Mouse (Mus musculus) lung, embryonic 16.5 days (tissue): ENCODE data around the gene Dmac2. TPM values are rescaled to one million over a fixed set of nuclear protein-coding genes. Genes with fewer than 3 reads are reported as not detected.

ENCODE experiments used
- ATAC-seq: fragments of 200-750 bp; cut with Nextera tagmentation; 2 replicates; pipeline ENCODE4 v1.8.0; 2017; ENCODE audit warnings: low read depth, mild to moderate bottlenecking, moderate library complexity
- H3K27ac ChIP-seq: fragments of 300-500 bp; sonication (generic); 2 replicates; pipeline ENCODE4 v1.5.1; 2014; ENCODE audit warnings: mild to moderate bottlenecking, control low read depth, low read length
- H3K27me3 ChIP-seq: fragments of 300-500 bp; sonication (generic); 2 replicates; pipeline ENCODE4 v1.6.1; 2014; ENCODE audit warnings: low read depth, low read length, mixed read lengths; ENCODE audit not compliant: control insufficient read depth, insufficient read depth
- H3K36me3 ChIP-seq: fragments of 300-500 bp; sonication (generic); 2 replicates; pipeline ENCODE4 v1.6.1; 2014; ENCODE audit warnings: low read length; ENCODE audit not compliant: control insufficient read depth, insufficient read depth
- H3K4me1 ChIP-seq: fragments of 300-500 bp; sonication (generic); replicated peaks from 2 replicates; pipeline ENCODE4 v1.6.1; 2014; ENCODE audit warnings: low read length, mixed read lengths; ENCODE audit not compliant: control insufficient read depth, insufficient read depth
- H3K4me2 ChIP-seq: fragments of 300-500 bp; sonication (generic); 2 replicates; pipeline ENCODE4 v1.6.1; 2014; ENCODE audit warnings: low read depth, low read length, control low read depth
- H3K4me3 ChIP-seq: fragments of 300-500 bp; sonication (generic); 2 replicates; pipeline ENCODE4 v1.5.1; 2014; ENCODE audit warnings: mild to moderate bottlenecking, low read length, control low read depth
- H3K9ac ChIP-seq: fragments of 300-500 bp; sonication (generic); 2 replicates; pipeline ENCODE4 v1.6.1; 2014; ENCODE audit warnings: low read length, control low read depth
- H3K9me3 ChIP-seq: fragments of 300-500 bp; sonication (generic); 2 replicates; pipeline ENCODE4 v1.6.1; 2016; ENCODE audit warnings: low read length; ENCODE audit not compliant: control insufficient read depth
- WGBS: fragments of 180-500 bp; shearing (Covaris S2); extraction: QIAGEN DNeasy Blood & Tissue Kit; methylation state at CpG from one replicate; pipeline ENCODE4 v1.1.7; 2014; 5-methylcytosine and 5-hydroxymethylcytosine counted together
- polyA plus RNA-seq: library from polyadenylated mRNA; unstranded; fragments of >200 nt; fragmentation: Nextera tagmentation; extraction: Ambion mirVana; gene quantifications from 2 replicates; pipeline ENCODE4 v1.2.1, GENCODE M21; 2015

Gene Dmac2
- polyA plus RNA-seq, 1 experiment from 2014 or later: 34.5 TPM

DNA sequence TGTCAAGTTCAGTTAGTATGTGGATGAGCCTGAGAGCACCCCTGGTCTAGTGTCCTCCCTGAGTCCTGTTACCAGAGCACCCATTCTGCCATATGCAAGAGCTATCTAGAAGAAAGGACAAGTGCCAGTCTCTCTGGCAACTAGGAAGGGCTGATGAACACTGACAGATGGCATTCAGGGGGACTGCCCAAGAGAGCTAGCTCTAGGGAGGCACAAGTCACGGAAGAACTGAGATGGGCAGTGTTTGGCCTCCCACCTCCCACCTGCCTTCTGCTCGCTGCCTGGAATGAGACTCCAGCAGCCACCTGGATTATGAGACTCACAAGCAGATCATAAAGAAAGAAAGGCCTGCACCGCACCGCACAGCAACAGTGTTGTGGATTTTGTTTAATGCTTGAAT lies 20.5 kb downstream of the Dmac2 start:
- Histone ChIP-seq H3K27ac (no peak overlapping the region), H3K4me2 (no peak overlapping the region), H3K36me3 (no peaks in the 10 kb centered on the region; the same call in 1 of the 2 replicates), H3K4me3 (no peak overlapping the region), H3K9ac (no peak overlapping the region), H3K4me1 (no peaks in the 10 kb centered on the region), H3K27me3 (no peaks in the 10 kb centered on the region), H3K9me3 (no peaks in the 10 kb centered on the region)
- 84% methylated on average over 4 of the region's 4 CpGs for WGBS
- ATAC-seq: no peak

DNA sequence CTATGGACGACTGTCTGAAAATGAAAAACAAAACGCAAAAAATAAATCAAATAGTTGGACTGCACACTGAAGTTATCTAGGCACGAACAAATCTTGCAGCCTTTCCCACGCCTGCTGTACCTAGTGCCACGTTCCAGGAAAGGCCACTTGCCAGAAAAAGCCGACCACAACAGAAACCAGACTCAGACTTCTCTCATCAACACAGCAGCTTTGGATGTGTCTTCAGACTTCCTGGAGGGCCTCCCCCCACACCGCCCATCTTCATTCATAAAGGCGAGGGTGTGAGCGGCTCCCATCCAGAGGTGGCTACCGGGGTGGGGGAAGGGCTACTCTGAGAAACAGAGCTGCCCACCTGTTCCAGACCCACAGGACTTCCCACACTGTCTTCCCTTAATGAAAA lies 24.9 kb downstream of the Dmac2 start:
- H3K9ac ChIP-seq: no peak overlapping the region
- no peaks in the 10 kb centered on the region for H3K9me3 ChIP-seq
- 70% methylated on average over 10 of the region's 10 CpGs for WGBS
- no peak for ATAC-seq
- H3K4me3 ChIP-seq: no peak overlapping the region
- no peaks in the 10 kb centered on the region for H3K4me1 ChIP-seq
- no peak overlapping the region for H3K4me2 ChIP-seq
- no peak overlapping the region for H3K27ac ChIP-seq
- H3K36me3 ChIP-seq: no peaks in the 10 kb centered on the region; the same call in 1 of the 2 replicates
- no peaks in the 10 kb centered on the region for H3K27me3 ChIP-seq

DNA sequence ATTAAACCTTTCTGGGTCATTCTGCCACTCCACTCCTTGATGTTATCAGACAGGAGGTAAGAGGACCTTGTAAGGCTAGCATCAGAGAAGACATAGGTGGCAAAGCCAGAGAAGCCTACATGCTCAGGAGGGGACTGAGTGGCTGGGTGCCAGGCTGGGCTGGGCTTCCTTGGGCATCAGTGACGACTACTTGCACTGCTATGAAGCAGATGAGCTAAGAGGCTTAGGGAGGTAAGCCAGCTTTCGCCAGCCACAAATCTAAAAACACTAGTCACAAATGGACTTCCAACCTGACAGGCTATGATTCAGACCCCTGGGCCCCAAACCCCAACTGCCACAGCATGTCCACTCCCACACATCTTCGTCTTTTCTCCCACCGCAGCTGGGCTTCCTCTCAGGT lies 25.4 kb downstream of the Dmac2 start:
- no peaks in the 10 kb centered on the region for H3K27me3 ChIP-seq
- H3K4me2 ChIP-seq: no peak overlapping the region
- H3K4me3 ChIP-seq: no peak overlapping the region
- H3K36me3 ChIP-seq: no peaks in the 10 kb centered on the region; the same call in 1 of the 2 replicates
- no peaks in the 10 kb centered on the region for H3K4me1 ChIP-seq
- no peak overlapping the region for H3K9ac ChIP-seq
- H3K9me3 ChIP-seq: no peaks in the 10 kb centered on the region
- WGBS: 81% methylated on average over 4 of the region's 4 CpGs
- no peak overlapping the region for H3K27ac ChIP-seq
- no peak for ATAC-seq

DNA sequence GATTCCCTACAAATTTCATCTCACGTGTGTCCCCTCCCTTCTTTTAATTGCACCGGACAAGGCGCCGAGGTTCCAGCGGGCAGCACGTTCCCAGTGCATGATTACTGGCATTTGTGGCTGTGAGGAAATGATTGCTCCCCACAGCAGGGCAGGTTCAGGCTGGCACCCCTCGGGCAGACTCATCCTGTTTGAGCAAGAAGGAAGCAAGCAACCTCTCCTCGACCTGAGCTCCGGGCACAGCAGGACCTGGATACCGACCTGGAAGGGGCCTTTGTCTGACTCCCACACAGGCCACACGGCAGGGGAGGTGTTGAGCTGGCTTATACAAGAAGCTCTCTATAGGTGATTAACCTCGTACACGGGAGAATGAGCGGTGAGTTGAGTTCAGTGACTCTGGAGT lies 25.9 kb downstream of the Dmac2 start:
- H3K9me3 ChIP-seq: no peaks in the 10 kb centered on the region
- 65% methylated on average over 14 of the region's 14 CpGs for WGBS
- no peaks in the 10 kb centered on the region for H3K4me1 ChIP-seq
- no peak overlapping the region for H3K4me2 ChIP-seq
- H3K4me3 ChIP-seq: no peak overlapping the region
- H3K36me3 ChIP-seq: no peaks in the 10 kb centered on the region; the same call in 1 of the 2 replicates
- no peak for ATAC-seq
- no peak overlapping the region for H3K27ac ChIP-seq
- H3K27me3 ChIP-seq: no peaks in the 10 kb centered on the region
- no peak overlapping the region for H3K9ac ChIP-seq

DNA sequence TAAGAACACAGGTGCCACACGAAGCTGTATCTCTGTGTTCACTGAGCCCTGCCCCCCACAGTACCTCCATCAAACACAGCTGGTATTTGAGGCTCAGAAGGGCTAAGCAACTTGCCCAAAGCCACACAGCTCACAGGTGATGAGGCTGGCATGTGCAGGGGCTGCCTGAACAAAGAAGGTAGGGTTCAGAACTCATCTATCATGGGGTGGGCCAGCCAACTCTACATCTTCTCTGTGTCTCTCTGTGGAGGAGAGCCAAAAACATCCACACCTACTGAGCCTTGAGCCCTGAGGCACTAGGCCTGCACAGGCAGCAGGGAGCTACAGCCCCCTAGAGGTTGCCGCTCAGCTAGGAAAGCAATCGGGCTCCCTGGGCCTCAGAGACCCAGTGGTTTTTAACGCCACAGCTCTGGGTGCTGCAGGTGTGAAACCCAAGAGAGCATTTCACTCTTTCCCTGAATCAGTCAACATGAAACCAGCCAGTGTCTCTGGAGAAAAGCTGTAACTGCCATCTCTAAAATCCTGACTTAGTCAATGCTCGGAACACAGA lies 28.4 kb downstream of the Dmac2 start:
- no peak overlapping the region for H3K27ac ChIP-seq
- H3K4me1 ChIP-seq: no peaks in the 10 kb centered on the region
- H3K9ac ChIP-seq: no peak overlapping the region
- H3K4me2 ChIP-seq: no peak overlapping the region
- H3K36me3 ChIP-seq: no peaks in the 10 kb centered on the region
- H3K27me3 ChIP-seq: no peaks in the 10 kb centered on the region
- 48% methylated on average over 5 of the region's 5 CpGs for WGBS
- H3K9me3 ChIP-seq: no peaks in the 10 kb centered on the region
- no peak overlapping the region for H3K4me3 ChIP-seq
- no peak for ATAC-seq

DNA sequence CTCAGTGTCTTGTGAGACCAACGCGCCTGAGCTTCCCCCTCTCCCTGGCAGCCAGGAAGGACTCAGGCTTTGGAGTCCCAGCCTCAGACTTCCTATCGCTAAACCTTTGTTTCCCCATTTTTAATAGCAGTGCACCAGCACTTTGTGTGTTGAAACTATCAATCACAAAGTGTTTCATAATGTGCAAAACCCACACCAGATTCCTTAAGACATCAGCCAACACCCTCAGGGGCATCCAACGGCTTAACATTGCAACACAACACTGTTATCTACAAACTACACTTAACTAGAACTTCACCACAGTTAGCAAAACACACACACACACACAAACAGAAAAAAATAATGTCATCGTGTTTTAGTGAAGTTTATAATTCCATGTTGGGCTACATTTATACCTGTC lies 30.6 kb downstream of the Dmac2 start:
- 67% methylated on average over 5 of the region's 5 CpGs for WGBS
- ATAC-seq: no peak
- no peak overlapping the region for H3K27ac ChIP-seq
- no peaks in the 10 kb centered on the region for H3K36me3 ChIP-seq
- H3K4me3 ChIP-seq: no peak overlapping the region
- no peaks in the 10 kb centered on the region for H3K9me3 ChIP-seq
- H3K27me3 ChIP-seq: no peaks in the 10 kb centered on the region
- H3K4me2 ChIP-seq: no peak overlapping the region
- no peak overlapping the region for H3K9ac ChIP-seq
- no peaks in the 10 kb centered on the region for H3K4me1 ChIP-seq

DNA sequence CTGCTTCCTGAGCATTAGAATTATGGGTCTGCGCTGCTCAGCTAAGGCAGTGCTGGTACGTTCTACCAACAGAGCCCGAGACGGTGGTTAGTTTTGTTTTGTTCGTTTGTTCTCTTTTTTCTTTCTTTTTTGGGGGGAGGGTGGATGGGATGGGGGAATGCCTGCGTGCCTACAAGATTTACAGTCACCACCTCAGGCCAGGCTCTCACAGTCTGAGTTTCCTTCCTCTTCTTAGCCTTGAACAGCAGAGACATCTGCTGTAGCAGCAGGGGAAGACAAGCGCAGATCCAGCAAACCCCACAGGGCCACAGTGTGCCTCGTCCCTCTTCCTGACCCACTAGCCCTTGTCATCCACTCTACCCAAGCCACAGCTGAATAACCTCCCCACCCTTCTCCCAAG lies 32.1 kb downstream of the Dmac2 start:
- H3K4me1 ChIP-seq: no peaks in the 10 kb centered on the region
- 85% methylated on average over 8 of the region's 8 CpGs for WGBS
- H3K4me3 ChIP-seq: no peak overlapping the region
- H3K27ac ChIP-seq: no peak overlapping the region
- H3K4me2 ChIP-seq: no peak overlapping the region
- H3K9ac ChIP-seq: no peak overlapping the region
- no peaks in the 10 kb centered on the region for H3K36me3 ChIP-seq
- no peaks in the 10 kb centered on the region for H3K27me3 ChIP-seq
- no peak for ATAC-seq
- H3K9me3 ChIP-seq: no peaks in the 10 kb centered on the region

DNA sequence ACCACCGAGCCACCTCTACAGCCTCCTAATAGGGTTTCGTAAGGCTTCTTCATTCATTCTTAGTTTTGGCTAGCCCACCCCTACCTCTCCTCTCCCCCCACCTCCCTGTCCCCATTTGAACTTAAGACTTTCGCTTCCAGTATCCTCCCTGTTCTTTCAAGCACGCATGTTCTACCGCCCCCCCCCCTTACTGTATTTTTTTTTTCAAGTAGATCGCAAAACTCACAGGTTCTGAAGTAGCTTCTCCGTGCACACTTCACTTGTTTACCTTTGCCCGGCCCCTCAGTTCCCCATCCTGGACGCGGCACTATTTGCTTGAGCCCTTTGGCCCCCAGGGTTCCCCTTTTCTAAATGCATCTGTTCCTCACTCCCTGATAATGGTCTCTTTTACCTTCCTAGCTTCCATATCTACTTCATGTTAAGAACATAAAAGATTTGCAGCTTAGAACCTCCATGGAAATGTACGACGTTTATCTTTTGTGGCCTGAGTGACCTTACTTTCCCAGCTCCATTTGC lies 33.1 kb downstream of the Dmac2 start:
- peaks cover 4% of the 10 kb centered on the region for H3K4me1 ChIP-seq
- no peak overlapping the region for H3K4me2 ChIP-seq
- no peak overlapping the region for H3K27ac ChIP-seq
- no peaks in the 10 kb centered on the region for H3K36me3 ChIP-seq
- ATAC-seq: no peak
- no peak overlapping the region for H3K9ac ChIP-seq
- H3K27me3 ChIP-seq: no peaks in the 10 kb centered on the region
- no peak overlapping the region for H3K4me3 ChIP-seq
- WGBS: 58% methylated on average over 12 of the region's 12 CpGs
- H3K9me3 ChIP-seq: no peaks in the 10 kb centered on the region

DNA sequence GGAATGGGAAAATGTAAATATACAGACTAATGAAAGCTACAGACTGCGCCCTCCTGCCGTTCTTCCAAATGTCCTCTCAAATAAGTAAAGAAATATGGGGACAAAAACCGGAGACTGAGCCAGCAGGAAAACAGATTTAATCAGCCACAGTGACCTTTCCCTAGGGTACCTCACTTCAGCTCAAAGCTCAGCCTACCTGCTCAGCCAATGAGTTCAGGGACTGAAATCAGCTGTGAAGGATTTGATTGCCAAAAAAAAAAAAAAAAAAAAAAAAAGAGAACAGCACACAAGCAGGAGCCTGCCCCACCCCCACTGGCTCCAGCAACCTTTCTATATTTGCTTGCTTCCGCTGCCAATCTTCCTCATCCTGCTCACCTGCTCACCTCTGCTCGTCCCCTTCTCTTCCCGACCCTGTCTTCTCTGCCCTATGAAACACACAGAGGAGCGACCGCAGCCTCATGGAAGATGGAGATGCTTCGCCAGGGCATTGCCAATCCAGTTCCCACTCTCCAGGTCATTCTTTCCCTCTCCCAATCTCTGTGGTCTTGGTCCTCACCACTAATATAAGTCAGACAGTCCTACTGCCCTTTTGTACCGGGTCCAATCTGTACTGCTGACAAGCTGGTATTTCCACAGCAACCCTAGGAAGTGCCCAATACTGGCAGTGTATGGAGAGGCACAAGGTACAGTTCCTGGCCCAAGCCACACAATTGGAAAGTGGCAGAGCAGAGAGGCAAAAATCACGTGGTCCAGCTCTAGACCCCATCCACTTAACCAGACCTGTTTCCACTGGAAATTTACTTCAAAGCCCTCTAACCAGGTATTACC lies 36.6 kb downstream of the Dmac2 start:
- Histone ChIP-seq H3K4me1 (peaks cover 15% of the 10 kb centered on the region), H3K36me3 (no peaks in the 10 kb centered on the region), H3K27me3 (no peaks in the 10 kb centered on the region), H3K4me3 (no peak overlapping the region), H3K27ac (no peak overlapping the region), H3K4me2 (no peak overlapping the region), H3K9ac (no peak overlapping the region), H3K9me3 (no peaks in the 10 kb centered on the region)
- ATAC-seq: no peak
- WGBS: 68% methylated on average over 11 of the region's 11 CpGs
